Mouse (Mus musculus): Measurements from ENCODE around the gene Fam19a1. TPM values are rescaled to one million over a fixed set of nuclear protein-coding genes. Genes with fewer than 3 reads are reported as not detected.
"Not testable (repeated sequence)": the region's sequence is repeated elsewhere in the genome, so short reads cannot be mapped to it uniquely, and the experiment has no call there.

Fam19a1 gene
- 10 to 100 TPM; 51.0 to 55.1 TPM for total RNA-seq (2021)

GRCm38 (mm10) chr6:96112854-96113253 lies at the start of gene Fam19a1:
Gene Fam19a1 (plus strand): TSS chr6:96113154.
- no peak for DNase-seq
- intact Hi-C loops (cut with DNase I): no loop called here

GRCm38 (mm10) chr6:96071080-96071479 lies 41.9 kb upstream of the Fam19a1 start:
- intact Hi-C loops (cut with DNase I): no loop called here

GRCm38 (mm10) chr6:96071567-96071966 lies 41.4 kb upstream of the Fam19a1 start:
- intact Hi-C loops (cut with DNase I): no loop called here
- no peak for DNase-seq

More at GRCm38 (mm10) chr6:96071080-96071479, 41.9 kb upstream of the Fam19a1 start:
- DNase-seq: no peak

- intact Hi-C loops (cut with DNase I): no loop called here
- no peak for DNase-seq
These were observed 23.0 kb upstream of the Fam19a1 start for GRCm38 (mm10) chr6:96089961-96090360.

GRCm38 (mm10) chr6:96093716-96094115 lies 19.2 kb upstream of the Fam19a1 start:
- intact Hi-C loops (cut with DNase I): no loop called here
- DNase-seq: no peak

GRCm38 (mm10) chr6:96098225-96098624 lies 14.7 kb upstream of the Fam19a1 start:
- no peak for DNase-seq
- intact Hi-C loops (cut with DNase I): no loop called here

- DNase-seq: no peak
- intact Hi-C loops (cut with DNase I): no loop called here
These were observed 1.3 kb upstream of the Fam19a1 start for GRCm38 (mm10) chr6:96111656-96112055.

GRCm38 (mm10) chr6:96114151-96114550 lies 1.2 kb downstream of the Fam19a1 start:
- intact Hi-C loops (cut with DNase I): no loop called here
- DNase-seq: no peak

- no peak for DNase-seq
These were observed 3.2 kb downstream of the Fam19a1 start for GRCm38 (mm10) chr6:96116148-96116533.

GRCm38 (mm10) chr6:96116534-96117272 lies 3.7 kb downstream of the Fam19a1 start:
- intact Hi-C loops (cut with DNase I): loop anchor here (5.0 kb wide), 2 partner anchors 629 to 886 kb away; no protein-coding TSS in a partner anchor
- DNase-seq: peak; percentile 73

More at GRCm38 (mm10) chr6:96116148-96116533, 3.2 kb downstream of the Fam19a1 start:
- intact Hi-C loops (cut with DNase I): loop anchor here (5.0 kb wide), 2 partner anchors 629 to 886 kb away; no protein-coding TSS in a partner anchor

GRCm38 (mm10) chr6:96143326-96143725 lies 30.4 kb downstream of the Fam19a1 start:
- intact Hi-C loops (cut with DNase I): no loop called here
- DNase-seq: no peak

- DNase-seq: peak; percentile 9
- intact Hi-C loops (cut with DNase I): no loop called here
These were observed 52.4 kb downstream of the Fam19a1 start for GRCm38 (mm10) chr6:96165403-96165802.

- peak; percentile 22 for DNase-seq
- intact Hi-C loops (cut with DNase I): no loop called here
These were observed 52.9 kb downstream of the Fam19a1 start, which contains the start of gene 1700123L14Rik for GRCm38 (mm10) chr6:96165818-96166379. Gene 1700123L14Rik (minus strand): TSS chr6:96166243.

GRCm38 (mm10) chr6:96167031-96167430 lies 54.1 kb downstream of the Fam19a1 start:
- intact Hi-C loops (cut with DNase I): no loop called here

GRCm38 (mm10) chr6:96173681-96174080 lies 60.7 kb downstream of the Fam19a1 start:
- DNase-seq: no peak
- intact Hi-C loops (cut with DNase I): no loop called here

More at GRCm38 (mm10) chr6:96167031-96167430, 54.1 kb downstream of the Fam19a1 start:
- no peak for DNase-seq

- no peak for DNase-seq
- intact Hi-C loops (cut with DNase I): no loop called here
These were observed 65.6 kb downstream of the Fam19a1 start for GRCm38 (mm10) chr6:96178530-96178929.

GRCm38 (mm10) chr6:96183392-96183791 lies 70.4 kb downstream of the Fam19a1 start:
- peak; percentile 3 for DNase-seq
- intact Hi-C loops (cut with DNase I): no loop called here

- intact Hi-C loops (cut with DNase I): no loop called here
- no peak for DNase-seq
These were observed 73.6 kb downstream of the Fam19a1 start for GRCm38 (mm10) chr6:96186517-96186916.

- intact Hi-C loops (cut with DNase I); DNase-seq: not testable (repeated sequence)
These were observed 86.0 kb downstream of the Fam19a1 start for GRCm38 (mm10) chr6:96198991-96199390.

- intact Hi-C loops (cut with DNase I): no loop called here
- DNase-seq: no peak
These were observed 92.4 kb downstream of the Fam19a1 start for GRCm38 (mm10) chr6:96205395-96205794.

GRCm38 (mm10) chr6:96234806-96235205 lies 121.9 kb downstream of the Fam19a1 start:
- intact Hi-C loops (cut with DNase I): no loop called here
- no peak for DNase-seq

GRCm38 (mm10) chr6:96244320-96244719 lies 131.4 kb downstream of the Fam19a1 start:
- DNase-seq: no peak
- intact Hi-C loops (cut with DNase I): no loop called here

Measured in left cerebral cortex, postnatal 4 days (tissue).